Mouse (Mus musculus) naive thymus-derived CD4-positive, alpha-beta T cell, adult 2 months (primary cell): ENCODE data around the gene Zfp628.
A peak's percentile ranks its signal among the peaks of the same experiment; 100 is the strongest.

ENCODE experiments used
- DNase-seq: peaks from one replicate; pipeline ENCODE4 v3.0.0-alpha.2; 2011; ENCODE audit warnings: low read depth

The Zfp628 gene

DNA sequence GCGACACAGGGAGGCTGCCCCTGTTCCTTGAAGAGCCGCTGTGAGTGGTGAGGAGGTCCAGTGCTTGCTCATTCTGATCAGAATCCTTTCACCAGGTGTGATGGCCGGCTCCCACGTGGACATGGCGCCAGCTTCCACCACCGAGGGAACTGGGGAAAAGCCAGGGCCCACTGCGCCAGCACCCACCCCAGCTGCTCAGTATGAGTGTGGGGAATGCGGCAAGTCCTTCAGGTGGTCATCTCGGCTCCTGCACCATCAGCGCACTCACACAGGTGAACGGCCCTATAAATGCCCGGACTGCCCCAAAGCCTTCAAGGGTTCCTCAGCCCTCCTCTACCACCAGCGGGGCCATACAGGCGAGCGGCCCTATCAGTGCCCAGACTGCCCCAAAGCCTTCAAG is 3.7 kb downstream of the Zfp628 start:
- DNase-seq: no peak

DNA sequence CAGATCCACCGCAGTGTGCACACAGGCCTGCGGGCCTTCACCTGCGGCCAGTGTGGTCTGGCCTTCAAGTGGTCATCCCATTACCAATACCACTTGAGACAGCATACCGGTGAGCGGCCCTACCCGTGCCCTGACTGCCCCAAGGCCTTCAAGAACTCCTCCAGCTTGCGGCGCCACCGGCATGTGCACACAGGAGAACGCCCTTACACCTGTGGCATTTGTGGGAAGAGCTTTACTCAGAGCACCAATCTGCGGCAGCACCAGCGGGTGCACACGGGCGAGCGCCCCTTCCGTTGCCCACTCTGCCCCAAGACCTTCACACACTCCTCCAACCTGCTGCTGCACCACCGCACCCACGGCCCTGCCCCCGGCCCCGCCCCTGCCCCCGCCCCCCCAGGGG is 4.1 kb downstream of the Zfp628 start:
- no peak for DNase-seq

DNA sequence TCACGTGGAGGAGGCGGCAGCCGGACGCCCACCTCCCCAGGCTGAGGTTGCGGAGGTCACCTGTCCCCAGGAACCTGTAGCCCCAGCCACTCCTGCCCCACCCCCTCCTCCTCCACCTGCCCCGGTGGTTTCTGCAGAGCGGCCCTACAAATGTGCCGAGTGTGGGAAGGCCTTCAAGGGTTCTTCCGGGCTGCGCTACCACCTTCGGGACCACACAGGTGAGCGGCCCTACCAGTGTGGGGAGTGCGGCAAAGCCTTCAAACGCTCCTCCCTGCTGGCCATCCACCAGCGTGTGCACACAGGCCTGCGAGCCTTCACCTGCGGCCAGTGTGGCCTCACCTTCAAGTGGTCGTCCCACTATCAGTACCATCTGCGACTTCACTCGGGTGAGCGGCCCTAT is 5.0 kb downstream of the Zfp628 start:
- DNase-seq: no peak

GRCm38 (mm10) chr7:4920496-4920895 is 5.5 kb downstream of the Zfp628 start:
- DNase-seq: no peak

GRCm38 (mm10) chr7:4920976-4921823 is 6.2 kb downstream of the Zfp628 start:
- peak; percentile 5 for DNase-seq

DNA sequence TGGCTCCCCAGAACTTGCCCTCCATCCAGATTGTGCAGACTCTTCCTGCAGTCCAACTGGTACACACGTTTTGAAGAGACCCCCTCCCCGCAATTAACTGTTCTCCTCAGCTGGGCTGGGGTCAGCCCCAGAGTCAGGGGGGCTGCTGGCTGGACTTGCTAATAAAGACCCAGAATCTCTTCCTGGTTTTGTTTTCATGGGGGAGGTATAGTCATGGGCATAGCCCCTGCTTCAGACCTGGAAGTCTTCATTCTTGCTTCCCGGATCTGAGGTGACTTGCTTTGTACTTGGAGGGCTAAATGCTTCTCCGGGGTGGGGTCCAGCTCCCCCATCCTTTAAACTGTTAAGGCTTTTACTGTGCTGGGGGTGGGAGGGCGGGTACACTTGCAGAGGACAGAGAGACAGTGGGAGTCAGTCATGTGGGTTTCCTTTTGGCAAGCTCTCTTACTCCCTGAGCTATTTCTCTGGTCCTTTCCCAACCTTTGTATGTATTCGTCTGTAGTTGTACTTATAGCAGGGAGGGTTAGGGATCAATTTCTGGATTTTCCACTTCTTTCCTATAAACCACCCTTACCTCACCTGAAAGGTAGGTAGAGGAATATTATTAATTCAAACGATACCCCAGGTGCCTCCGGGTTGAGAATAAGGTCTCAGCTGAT is 6.9 kb downstream of the Zfp628 start, which contains the start of gene Nat14:
Gene Nat14 (plus strand): TSS at position 205 of the 659 bp plus-strand sequence.
- no peak for DNase-seq

DNA sequence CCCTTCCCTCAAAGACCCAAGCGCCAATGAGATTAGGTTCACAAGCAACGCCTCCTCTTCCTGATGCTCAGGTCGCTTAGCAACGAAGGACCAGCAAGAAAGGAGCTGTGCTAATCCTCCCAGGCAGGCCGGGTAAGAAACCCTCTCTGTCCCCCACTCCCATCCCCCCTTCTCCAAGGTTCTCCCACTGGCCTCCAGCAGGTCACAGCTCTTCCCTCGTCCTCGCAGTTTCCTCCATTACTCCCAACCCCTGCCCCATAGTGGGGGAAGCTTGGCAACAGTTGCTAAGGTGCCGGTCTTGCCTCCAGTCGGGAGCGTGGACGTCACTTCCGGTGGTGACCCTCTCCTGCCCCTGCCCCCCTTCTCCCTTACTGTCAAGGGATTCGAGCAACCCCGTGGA is 7.5 kb downstream of the Zfp628 start:
- peak; percentile 61 for DNase-seq

GRCm38 (mm10) chr7:4922931-4923565 is 8.0 kb downstream of the Zfp628 start:
- DNase-seq: peak; percentile 37

- DNase-seq: peak; percentile 34
Measured at GRCm38 (mm10) chr7:4923586-4924364, 8.8 kb downstream of the Zfp628 start.

DNA sequence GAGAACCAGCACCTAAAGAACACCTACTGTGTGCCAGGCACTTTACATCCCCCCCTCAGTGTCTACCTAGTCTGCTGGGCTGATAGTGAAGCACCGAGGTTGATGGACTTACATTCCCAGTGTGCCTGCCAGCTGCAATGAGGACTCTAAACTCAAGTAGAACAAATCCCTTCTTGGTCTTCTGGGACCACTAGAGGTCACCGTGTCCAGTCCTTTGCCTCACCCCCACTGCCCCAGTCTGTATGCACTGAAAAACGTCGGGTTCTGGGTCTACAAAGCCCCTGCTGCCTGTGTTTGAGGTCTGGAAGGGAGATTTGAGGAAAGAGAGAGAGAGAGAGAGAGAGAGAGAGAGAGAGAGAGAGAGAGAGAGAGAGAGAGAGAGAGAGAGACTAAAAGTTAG is 9.5 kb downstream of the Zfp628 start:
- DNase-seq: peak; percentile 11

DNA sequence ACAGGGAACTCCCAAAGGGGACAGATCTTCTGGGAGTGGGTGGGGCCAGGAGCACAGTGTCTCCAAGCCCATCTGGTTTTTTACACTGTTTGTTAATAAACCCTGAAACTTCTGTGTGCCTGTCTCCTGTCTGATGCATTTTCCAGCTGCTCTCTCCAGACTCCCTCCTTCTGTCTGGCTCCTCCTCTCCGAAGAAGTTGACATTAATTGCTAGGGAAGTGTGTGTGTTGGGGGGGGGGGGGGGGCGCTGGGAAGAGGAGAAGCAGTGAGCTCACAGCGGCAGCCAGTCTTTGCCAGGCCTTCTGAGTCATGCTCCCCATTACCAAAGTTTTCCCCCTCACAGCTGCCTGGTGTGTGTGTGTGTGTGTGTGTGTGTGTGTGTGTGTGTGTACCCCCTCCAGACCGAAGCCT is 9.9 kb downstream of the Zfp628 start:
- DNase-seq: peak; percentile 9

- DNase-seq: no peak
Measured at GRCm38 (mm10) chr7:4925441-4926381, 10.7 kb downstream of the Zfp628 start, which contains the start of gene Ssc5d. TSS of gene Ssc5d (plus strand) at chr7:4925785.

- no peak for DNase-seq
Measured at GRCm38 (mm10) chr7:4926849-4927248, 11.8 kb downstream of the Zfp628 start.

DNA sequence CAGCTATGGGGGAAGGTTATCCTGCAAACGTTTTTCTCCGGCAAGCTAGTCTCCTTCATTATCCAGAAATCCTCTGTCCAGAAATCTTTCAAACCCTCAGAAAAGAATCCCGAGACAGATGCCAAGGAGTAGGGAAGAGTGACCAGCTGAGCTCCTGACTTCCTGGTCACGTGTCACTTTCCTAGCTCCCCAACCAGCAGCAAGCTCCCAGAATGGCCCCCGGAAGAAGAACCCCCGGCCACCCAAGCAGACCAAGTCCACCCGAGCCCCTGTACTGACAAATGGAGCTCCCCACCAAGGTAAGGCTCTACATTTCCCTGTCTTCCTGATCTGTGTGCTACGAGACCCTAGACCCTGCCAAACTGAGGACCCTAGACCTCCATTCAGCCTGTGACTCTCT is 12.7 kb downstream of the Zfp628 start:
- DNase-seq: no peak

DNA sequence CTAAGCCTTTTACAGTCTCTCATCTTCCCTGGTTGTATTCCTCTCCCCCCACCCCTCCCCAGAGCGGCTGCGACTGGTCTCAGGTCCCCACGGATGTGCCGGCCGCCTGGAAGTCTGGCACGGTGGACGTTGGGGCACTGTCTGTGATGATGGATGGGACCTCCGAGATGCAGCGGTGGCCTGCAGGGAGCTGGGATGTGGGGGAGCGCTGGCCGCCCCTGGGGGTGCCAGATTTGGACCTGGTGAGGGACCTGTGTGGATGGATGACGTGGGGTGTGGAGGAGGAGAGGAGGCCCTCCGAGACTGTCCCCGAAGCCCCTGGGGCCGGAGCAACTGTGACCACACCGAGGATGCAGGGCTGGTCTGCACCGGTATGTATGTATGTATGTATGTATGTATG is 13.3 kb downstream of the Zfp628 start:
- no peak for DNase-seq

GRCm38 (mm10) chr7:4933103-4933502 is 18.1 kb downstream of the Zfp628 start:
- no peak for DNase-seq

DNA sequence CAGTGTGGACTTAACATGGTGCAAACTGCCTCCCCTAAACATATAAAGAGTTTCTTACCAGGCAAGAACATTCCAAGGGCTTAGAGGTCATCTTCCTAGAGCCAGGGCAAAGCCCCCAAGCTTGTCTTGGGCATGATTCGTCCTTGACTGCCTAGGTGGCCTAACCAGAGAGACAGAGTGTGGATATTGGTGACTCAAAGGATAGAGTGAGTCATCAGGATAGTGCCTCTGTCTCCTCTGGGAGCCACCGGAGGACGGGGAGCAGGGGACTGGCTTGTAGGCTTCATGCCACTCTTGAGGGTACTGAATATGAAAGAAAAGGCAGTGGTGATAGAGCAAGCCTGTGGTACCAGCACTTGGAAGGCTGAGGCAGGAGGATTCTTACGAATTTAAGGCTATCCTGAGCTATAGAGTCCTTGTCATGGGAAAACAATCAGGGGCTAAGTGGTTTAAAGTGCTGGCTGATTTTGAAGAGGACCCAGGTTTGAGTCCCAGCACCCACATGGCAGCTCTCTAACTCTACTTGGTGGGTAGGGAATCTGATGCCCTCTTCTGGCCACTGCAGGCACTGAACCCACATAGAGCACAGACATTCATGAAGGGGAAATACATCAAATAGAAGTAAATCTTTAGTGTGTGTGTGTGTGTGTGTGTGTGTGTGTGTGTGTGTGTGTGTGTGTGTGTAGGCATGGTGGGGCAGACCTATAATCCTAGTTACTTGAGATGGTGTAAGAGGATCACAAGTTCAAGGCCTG is 19.3 kb downstream of the Zfp628 start:
- DNase-seq: no peak

- no peak for DNase-seq
Measured at GRCm38 (mm10) chr7:4936832-4937231, 21.8 kb downstream of the Zfp628 start.

- no peak for DNase-seq
Measured at GRCm38 (mm10) chr7:4937392-4937791, 22.4 kb downstream of the Zfp628 start.

- peak; percentile 85 for DNase-seq
Measured at GRCm38 (mm10) chr7:4938456-4938855, 23.4 kb downstream of the Zfp628 start.
